Mouse (Mus musculus) embryo, embryonic 9.5 days (tissue): Measurements from ENCODE around the gene Fyco1.
"Not testable (repeated sequence)": the region's sequence is repeated elsewhere in the genome, so short reads cannot be mapped to it uniquely, and the experiment has no call there.

Experiments used
- DNase-seq: peaks from one replicate; pipeline ENCODE4 v3.0.0-alpha.2; 2017; ENCODE audit errors: extremely low spot score

Gene Fyco1

DNA sequence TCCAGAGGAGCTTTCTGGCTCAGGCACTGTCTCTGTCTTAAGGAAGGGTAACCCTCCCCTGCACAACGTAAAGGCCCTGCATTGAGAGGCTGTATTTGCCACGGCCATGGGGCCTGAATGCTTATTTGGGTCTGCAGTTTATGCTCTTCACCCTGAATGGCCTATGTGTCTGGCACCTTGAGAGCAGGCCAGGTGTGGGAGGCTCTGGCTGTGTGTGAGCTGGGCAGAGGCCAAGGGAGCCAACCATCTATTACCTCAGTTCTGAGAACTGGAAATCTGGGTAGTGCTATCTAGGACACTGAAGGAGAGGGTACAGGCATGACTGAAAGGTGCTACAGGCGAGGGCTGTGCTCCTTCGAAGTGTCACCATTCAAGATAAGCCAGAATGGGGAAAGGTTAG, 36.9 kb downstream of the Fyco1 start:
- DNase-seq = no peak

DNA sequence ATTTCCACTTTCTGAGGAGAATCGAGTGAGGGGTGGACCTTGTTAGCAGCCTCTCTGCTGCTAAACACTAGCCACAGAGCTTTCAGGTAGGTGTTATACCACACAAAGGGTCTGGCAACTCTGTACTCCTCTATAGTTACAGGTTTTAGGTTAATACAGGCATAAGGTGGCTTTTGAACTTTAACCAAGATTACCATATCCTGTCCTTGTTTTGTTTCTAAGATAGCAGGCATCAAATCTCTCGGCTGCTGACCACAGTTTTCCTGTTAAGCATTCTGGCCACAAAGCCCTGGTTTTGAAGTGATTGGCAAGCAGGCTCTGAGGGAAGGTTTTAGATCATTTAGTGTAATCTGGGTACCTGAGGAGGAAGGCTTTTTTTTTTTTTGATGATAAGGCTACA, 37.4 kb downstream of the Fyco1 start:
- DNase-seq = no peak

DNA sequence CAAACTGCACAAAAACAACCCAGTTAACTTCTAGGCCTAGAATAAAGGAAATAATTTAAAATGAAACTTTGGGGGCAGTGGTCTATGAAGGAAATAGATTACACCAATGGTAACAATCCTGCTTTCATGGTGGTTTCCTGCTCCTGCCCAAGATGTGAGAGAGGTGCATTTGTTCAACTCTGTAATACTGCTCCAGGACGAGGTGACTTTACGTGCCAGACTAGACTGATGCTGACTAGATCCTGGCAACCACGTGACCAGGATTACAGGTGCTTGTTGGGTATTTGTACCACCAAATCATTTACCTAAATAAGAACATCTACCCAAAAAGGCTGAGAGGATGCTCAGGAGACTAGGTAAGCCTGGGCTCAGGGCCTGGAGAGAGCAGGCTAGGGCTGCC, 39.9 kb downstream of the Fyco1 start:
- DNase-seq = no peak

DNA sequence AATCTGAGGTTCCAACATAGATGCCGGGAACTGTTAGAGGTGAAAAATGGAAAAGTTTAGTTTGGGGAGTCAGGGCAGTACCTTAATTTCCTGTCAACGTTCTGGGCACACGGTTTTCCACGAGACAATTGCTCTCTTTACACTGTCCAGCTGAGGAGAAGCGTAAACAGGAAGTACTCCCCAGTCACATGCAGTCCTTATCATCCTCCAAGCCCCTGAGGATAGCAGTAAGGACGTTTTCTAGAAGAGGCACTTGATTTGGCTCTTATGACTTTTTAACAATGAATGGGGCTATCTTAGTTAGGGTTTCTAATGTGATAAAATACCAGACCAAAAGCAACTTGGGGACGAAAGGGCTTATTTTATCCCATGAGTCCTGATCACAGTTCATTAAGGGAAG, 43.1 kb downstream of the Fyco1 start:
- DNase-seq = no peak

DNA sequence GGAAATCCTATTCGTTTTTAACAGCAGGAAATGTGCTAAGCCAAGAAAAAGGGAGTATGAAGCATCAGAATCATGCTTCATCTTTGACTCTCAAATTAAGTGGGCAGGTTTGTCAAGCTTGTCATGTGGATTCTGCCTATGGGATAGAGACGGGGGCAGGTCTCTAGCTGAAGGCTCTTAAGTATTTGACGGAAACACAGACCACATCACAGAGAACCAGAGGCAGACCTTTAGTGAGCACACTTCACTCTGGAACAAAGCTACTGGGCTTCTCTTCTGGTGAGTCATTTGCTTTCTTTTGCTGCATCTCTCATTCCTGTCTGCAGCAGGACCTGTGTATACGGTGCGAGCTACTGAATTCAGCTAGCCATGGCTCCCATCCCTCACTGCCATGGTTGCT, 45.4 kb downstream of the Fyco1 start, which contains the start of gene Cxcr6:
Gene Cxcr6, plus strand, starts transcription at position 209 of the 400 bp plus-strand sequence.
- DNase-seq = no peak

DNA sequence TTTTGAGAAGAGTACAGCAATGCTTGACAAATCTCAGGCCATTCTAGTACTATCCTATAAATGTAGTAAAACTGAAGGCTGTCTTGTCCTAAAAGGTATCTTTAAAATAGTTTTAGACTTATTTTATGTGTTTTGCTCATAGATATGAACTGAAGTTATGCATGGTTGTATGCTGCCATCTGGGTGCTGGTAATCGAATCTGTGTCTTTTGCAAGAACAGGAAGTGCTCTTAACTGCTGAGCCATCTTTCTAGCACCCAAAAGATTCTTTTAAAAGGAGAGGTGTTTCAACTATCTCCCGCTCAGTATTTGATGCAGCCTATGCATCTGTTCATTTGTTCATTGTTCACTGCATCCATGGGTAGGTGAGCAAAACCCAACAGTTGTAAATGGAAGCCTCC, 46.5 kb downstream of the Fyco1 start:
- no peak for DNase-seq

DNA sequence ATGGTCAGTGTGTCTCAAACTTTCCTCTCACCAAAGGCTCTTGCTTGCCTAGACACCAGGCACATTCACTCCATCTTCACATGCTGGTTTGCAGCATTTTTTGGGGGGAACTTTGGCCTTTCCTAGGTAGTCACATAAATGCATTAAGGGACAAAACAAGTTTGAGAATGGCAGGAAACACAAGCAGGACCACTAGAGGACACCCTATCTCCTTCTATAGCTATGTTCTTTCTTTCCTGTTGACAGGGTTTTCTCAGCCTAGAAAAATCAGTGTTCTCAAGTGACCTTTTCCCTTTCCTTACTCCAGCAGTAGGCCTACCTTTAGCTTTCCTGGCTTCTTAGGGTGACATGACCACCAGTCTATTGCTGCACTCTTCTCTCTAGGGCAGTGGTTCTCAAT, 48.8 kb downstream of the Fyco1 start:
- DNase-seq = no peak

DNA sequence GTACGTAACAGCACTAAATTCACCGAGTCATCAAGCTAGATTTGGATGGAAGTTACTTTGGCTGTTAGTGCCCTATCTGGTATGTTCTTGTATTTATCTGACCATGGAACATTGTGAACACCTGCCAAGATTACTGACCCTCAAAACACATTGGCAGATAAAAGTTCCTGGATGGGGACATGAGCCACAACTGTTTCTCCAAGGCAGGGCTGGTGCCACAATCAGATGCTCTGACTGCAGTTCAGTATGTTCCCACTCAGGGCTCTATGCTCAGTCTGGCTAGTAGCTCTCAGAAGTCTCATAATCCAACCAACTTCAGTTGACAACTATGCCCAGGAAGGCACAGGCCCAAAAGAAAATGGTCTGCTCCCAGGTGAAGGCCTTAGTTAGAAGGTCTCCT, 49.3 kb downstream of the Fyco1 start:
- DNase-seq = no peak

DNA sequence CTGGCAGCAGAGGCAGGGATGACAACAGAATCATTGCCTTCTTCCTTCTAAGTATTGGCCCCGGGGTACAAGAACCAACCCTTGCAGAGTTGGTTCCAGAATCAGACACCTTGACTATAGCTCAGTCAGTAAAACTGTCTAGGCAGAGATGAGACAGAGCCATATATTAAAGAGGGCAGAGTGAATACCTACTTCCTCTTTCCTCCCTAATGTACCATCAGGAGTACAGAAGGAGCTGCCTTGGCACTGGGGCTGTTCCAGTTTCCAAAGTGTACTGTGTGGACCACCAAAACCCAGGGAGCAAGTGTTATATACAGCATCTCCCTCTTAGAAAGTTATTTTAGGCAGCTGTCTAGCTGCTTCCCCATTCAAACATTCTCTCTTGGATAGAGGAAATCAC, 50.2 kb downstream of the Fyco1 start:
- no peak for DNase-seq

DNA sequence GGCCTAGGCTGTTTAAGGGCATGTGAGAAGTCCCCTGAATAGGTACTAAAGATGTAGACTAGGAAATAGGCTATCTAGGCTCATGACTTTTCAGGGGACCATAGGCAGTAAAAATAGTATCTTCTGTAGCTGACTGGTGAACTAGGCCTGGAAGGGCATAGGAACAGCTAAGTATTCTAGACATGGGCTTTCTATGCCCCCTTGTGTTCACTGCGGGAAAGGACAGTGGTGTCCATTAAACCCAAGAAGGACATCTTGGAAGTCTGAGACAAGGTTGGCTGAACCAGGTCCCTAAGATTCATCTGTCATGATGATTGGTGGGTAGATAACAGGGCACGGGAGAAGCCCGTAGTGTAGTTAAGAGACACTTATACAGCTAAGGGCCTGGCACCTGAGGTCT, 55.5 kb downstream of the Fyco1 start:
- peak; percentile 29 for DNase-seq

DNA sequence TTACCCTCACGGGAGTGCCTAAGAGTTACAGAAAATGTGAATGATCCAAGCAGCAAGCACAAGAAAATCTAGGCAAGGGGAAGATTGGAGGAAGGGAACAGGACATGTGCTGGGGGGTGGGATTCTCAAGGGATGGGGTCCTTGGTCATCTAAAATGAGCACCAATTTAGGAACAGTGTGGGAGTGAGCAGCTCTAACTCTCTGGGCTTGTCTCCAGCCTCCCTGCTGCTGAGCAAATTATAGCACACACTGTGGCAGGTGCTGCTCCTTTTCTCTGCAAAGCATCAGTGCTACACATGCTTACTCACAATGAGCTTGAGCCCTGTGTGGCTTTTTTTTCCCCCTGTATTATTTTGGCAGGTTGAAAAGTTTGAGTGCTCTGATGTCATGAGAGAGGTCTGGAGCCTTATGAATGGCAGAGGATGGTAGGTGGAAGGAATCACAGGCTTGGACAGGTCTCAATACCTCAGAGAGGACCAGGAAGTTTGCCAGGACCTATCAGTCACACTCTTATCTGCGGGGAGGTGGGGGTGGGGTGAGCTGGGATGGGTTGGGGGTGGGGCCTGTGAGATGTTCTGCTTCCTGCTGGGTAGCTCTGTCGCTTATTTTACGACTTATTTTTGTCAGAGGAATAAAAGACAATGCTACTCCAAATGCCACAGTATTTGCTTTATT, 62.7 kb downstream of the Fyco1 start:
- DNase-seq = no peak

DNA sequence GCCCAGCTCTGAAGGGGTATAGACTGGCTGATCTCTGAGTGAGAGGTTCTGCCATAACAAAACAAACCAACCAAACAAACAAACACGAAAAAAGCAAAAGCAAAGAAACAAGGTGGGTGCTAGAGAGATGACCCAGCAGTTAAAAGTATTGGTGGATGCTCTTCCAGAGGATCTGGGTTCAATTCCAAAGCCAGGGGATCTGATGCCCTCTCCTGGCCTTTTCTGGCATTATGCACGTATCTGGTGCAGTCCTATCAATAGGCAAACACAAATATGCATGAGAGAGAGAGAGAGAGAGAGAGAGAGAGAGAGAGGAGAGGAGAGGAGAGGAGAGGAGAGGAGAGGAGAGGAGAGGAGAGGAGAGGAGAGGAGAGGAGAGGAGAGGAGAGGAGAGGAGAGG, 78.4 kb downstream of the Fyco1 start:
- peak; percentile 8 for DNase-seq

DNA sequence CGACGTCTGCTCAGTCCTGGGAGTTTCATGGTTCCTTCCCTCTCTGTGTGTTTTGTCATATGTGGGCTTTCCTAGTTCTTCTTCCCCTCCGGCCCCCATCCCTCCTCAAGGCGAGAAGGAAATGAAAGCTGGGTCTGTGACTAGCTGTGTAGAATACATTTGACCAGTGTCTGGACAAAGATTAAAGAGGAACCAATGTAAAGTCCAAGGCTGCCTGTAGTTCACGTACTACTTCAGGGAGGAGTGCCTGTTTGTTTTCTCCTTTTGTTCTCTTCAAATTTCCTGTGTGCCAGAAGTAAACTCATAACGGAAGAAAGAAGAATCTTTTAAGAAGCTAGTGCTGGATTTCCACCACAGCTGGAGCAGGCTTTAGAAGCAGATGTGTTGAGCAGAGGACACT, 82.2 kb downstream of the Fyco1 start:
- no peak for DNase-seq

DNA sequence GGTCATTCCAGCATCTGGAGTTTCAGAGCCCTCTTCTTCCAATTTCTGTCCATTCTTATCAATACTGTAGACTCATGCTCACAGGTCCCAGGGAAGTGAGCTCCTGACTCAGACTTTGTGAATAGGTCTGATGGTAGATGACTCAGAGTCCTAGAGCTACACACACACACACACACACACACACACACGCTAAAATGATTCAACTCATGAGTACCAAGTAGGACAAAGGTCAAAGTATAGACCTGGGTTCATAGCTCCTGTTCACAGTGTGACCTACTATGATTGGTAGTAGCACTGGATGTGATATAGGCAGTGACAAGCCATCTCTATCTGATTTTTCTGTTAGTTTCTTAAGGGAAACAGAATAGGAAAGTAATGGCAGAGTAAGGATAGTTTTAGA, 83.3 kb downstream of the Fyco1 start:
- no peak for DNase-seq

DNA sequence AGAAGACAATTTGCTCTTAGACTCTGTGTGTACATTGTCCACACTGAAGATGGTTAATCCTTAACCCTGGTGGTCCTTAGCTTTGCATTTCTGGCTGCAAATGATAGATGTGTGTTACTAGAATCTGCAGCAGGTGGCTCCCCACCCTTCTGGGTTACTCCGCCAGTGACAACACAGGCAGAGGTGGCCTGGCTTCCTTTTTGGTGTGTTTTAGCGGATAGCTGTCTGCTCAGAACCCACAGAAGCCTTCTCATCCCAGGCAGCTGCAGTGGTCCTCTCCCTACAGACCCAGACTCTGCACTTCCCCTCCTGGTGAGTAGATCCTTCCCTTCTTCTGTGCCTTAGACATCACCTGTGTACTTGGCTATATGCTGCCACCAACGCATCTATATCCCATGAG, 84.7 kb downstream of the Fyco1 start:
- no peak for DNase-seq

DNA sequence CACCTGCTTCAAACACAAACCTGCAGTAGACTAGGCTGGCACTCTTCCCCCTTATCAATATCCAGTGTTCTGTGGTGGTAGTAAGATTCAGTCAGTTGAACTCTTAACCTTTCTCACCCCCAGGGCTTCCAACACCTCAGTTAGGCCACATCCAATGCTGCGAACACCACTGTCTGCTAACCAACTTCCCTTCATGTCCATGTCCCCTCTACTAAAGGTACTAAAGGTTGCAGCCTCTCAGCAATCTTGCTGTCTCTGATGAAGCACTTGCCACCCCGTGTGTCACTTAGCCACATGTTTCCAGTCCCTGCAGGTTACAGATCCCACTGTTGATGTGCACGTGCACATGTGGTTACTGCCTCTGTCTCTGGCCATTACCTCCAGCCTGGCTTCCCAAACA, 87.9 kb downstream of the Fyco1 start:
- no peak for DNase-seq

DNA sequence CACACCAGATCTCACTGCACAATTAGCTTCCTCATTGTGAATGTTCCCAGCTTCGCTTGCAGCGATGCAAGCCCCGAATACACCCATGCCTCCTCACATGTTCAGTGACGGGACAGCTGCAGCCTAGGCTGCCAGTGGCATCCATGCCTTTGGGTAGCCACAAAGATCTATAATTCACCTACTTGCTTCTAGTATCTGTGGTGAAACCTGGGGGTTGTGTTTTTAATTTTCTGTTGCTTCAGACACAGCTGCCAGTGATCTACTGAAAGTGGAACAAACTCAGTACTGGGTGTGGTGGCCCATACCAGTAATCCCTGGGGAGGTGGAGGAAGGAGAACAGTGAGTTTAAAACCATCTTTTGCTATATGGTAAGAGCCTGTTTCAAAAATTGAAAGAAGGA, 88.8 kb downstream of the Fyco1 start:
- DNase-seq = no peak

DNA sequence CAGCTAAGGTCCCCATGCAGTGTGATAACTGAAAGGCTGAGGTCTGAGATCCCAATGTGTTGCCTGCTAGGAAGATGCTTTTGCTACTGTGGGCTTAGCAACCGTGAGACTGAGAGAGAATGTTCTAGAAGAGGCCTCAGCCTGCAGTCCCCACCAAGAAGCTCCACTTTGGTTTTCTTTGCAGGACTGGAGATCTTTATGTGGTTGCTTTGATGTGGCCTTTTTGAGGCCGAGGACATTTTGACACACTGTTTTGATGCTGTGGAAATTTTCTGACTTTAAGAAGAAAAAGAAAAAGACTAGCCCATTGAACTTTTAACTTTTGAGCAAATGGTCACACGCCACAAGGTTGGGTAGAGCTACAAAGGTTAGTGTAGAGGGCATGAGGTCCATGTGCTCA, 90.9 kb downstream of the Fyco1 start:
- no peak for DNase-seq

DNA sequence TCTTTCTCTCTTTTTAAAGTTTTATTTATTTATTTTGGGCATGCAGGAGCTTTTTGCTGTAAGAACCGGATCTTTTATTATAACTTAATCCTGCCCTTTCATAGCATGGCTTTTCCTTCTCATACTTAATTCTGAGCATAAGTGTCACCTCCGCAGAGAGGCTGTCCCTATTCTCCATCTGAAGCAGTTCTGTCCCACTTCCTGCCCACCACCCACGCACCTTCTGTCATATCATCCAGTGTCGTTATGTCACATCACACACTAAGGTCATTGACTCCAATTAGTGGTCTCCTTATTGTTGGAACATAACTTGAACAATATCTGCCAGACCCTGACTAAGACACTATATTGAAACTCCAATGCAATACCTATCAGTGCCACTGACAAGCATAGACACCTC, 93.1 kb downstream of the Fyco1 start:
- no peak for DNase-seq

DNA sequence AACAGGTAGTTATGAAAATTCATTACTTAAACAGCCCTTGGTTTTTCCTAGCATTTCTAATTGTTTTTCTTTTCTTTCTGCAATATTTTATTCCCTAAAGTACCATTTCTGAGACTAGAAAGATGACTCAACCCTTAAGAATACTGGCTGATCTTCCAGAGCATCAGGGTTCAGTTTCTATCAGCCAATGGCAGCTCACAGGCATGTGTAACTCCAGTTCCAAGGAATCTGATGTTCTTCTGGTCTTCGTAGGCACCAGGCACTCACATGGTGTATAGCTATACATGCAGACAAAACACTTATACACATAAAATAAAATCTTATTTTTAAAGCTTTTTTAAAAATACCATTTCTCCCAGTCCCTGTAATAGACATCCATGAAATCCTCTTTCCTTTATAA, 93.5 kb downstream of the Fyco1 start:
- DNase-seq = no peak

DNA sequence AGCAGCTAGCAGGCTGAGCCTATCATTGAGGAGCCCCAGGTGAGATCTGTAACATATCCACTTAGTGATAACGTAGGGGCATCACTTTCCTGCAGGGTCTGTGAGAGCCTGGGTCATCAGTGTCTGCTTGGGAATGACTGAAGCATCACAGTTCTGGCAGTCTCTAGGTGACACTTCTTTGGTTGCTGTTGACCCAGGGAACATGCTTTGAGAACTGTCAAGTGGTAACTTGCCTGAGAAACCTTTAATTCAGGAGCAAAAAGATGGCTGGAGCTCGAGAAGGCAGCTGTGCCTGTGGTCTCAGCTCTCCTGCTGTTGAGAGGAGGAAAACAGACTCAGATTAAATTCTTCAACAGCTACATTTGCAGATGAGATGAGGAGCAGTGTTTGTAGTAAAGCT, 94.4 kb downstream of the Fyco1 start:
- no peak for DNase-seq

DNA sequence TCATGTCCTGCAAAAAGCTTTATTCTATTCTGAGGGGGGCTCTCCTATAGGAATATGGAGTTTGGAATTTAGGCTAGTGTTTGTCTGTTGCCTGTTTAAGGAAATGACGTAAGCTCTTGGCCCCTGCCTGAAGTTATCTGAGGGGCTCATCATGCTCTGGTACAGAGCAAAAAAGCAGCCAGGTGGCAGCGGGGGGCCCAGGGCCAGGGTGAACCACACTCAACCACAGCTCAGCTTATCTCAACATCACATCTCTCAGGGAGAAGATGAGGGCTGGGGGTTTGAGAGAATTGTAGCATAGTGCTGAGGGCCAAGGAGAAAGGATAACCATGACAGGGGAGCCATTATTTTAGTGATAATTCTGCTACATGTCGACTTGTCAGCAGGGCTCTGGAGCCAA, 94.9 kb downstream of the Fyco1 start:
- no peak for DNase-seq

DNA sequence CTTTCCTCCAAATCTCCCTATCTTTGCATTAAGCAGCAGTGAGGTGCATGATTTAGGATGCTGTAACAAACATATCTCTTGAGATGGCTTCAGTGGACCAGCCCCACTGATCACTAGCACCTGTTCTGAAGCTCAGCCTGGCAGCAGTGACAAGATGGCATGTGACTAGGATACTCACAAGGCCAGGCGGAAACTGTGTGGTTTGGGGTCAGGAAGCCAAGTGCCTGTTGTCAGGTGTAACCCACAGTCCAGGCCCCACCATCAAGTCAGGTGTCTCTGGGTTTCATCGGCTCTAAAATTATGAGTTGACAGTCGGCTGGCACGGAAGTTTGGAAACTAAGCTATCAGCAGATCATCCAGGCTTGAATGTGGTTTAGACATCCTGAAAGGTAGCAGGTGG, 97.4 kb downstream of the Fyco1 start:
- DNase-seq = no peak

DNA sequence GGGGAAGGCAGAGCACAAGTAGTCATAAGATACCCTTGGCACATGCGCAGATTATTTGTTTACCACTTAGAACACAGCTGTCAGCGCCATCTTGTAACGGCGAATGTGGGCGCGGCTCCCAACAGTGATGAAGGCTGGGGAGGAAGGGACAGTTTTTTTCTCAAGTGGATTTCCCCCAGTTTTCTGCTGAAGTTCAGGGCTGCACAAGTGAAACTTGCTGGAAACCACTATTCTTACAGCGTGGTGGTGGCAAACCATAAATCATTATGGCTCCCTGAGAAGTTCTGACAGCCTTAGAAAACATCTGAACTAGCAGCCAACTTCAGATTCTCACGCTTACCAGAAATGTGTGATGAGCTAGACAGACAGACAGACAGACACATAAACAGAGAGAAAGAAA, 102.0 kb downstream of the Fyco1 start:
- not testable (repeated sequence) for DNase-seq

DNA sequence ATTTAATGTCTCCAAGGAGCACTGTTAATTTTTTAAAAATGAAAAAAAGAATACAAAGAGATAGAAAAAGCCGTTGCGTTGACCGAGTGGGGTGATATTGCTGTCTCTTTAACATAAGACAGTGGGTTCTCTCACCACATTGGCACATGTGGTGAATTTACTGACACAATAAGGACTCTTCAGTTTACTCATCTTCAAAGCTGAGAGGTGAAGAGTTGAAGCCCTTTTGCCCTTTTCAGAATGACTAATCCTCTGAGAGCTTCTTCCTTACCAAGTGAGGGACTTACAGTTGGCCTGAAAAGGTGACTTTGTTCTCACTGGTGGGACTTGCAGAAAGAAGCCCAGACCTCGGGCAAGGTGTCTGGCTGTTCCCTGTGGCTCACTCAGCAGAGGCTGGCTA, 110.9 kb downstream of the Fyco1 start:
- DNase-seq = no peak
